Mouse (Mus musculus): ENCODE results near the gene Inhbb.

GRCm38 (mm10) chr1:119420189-119420983, 1.7 kb downstream of the Inhbb start:
- TF ChIP-seq CTCF (IDR thresholded peaks at IDR 0.05; ENCODE audit: control insufficient read depth, insufficient read depth, insufficient read length): no peak
- TF ChIP-seq MYOD1 (IDR thresholded peaks at IDR 0.05; ENCODE audit: control insufficient read depth, insufficient read length, low read depth): no peak
- no peak for TF ChIP-seq MAX (IDR thresholded peaks at IDR 0.05)
- no peak for TF ChIP-seq MYOG (IDR thresholded peaks at IDR 0.05; ENCODE audit: control insufficient read depth, extremely low read depth, insufficient read length)

All from C2C12 (cell line).